Mouse (Mus musculus) heart, adult 2 months (tissue): Measurements from ENCODE around the gene Olfr1428.

ENCODE experiments used
- CTCF ChIP-seq: fragments of 200-600 bp; IDR thresholded peaks from 2 replicates; pipeline ENCODE4 v1.8.1; 2022; ENCODE audit warnings: antibody characterized with exemption, mild to moderate bottlenecking, moderate library complexity
- POLR2A ChIP-seq: fragments of 200-500 bp; IDR thresholded peaks from 2 replicates; pipeline ENCODE4 v1.6.1; 2011; ENCODE audit warnings: mild to moderate bottlenecking, low read depth, low read length, control low read depth; ENCODE audit not compliant: insufficient read depth

- TF ChIP-seq CTCF (no peak), POLR2A (no peak)
Measured at GRCm38 (mm10) chr19:12145452-12145851, 29.8 kb upstream of the Olfr1428 start.
